Mouse (Mus musculus): ENCODE measurements at regions not wholly inside any gene's neighbourhood (a gene's known extent, or its start where the extent isn't known, plus 50 kb on each side); places are given as distances from the start of the nearest gene placed in this dataset.

- Histone ChIP-seq H3K9me3 (no peaks in the 10 kb centered on the region), H3K4me3 (replicated peaks) (no peak overlapping the region), H3K36me3 (no peaks in the 10 kb centered on the region), H3K4me1 (replicated peaks) (no peaks in the 10 kb centered on the region), H3K27me3 (no peaks in the 10 kb centered on the region), H3K9ac (replicated peaks) (no peak overlapping the region), H3K4me2 (replicated peaks) (no peak overlapping the region), H3K27ac (no peak overlapping the region)
- WGBS: 98% methylated on average over 3 of the region's 3 CpGs
- ATAC-seq: no peak
These were observed 123.8 kb upstream of the Atp2b1 start for GRCm38 (mm10) chr10:98790456-98790855.

- H3K9ac ChIP-seq (replicated peaks): no peak overlapping the region
- no peak overlapping the region for H3K27ac ChIP-seq
- H3K27me3 ChIP-seq: no peaks in the 10 kb centered on the region
- H3K4me2 ChIP-seq (replicated peaks): no peak overlapping the region
- WGBS: 91% methylated on average over 4 of the region's 4 CpGs
- no peaks in the 10 kb centered on the region for H3K4me1 ChIP-seq (replicated peaks)
- H3K9me3 ChIP-seq: no peaks in the 10 kb centered on the region
- ATAC-seq: no peak
- no peaks in the 10 kb centered on the region for H3K36me3 ChIP-seq
- no peak overlapping the region for H3K4me3 ChIP-seq (replicated peaks)
These were observed 122.0 kb upstream of the Atp2b1 start for GRCm38 (mm10) chr10:98792019-98792741.

- ATAC-seq: no peak
- Histone ChIP-seq H3K9me3 (no peaks in the 10 kb centered on the region), H3K4me1 (replicated peaks) (no peaks in the 10 kb centered on the region), H3K36me3 (no peaks in the 10 kb centered on the region), H3K27me3 (no peaks in the 10 kb centered on the region), H3K27ac (no peak overlapping the region), H3K4me3 (replicated peaks) (no peak overlapping the region), H3K4me2 (replicated peaks) (no peak overlapping the region), H3K9ac (replicated peaks) (no peak overlapping the region)
- WGBS: 93% methylated on average over 9 of the region's 9 CpGs
These were observed 120.2 kb upstream of the Atp2b1 start for GRCm38 (mm10) chr10:98793926-98794536.

GRCm38 (mm10) chr10:98796016-98796415, 118.2 kb upstream of the Atp2b1 start:
- Histone ChIP-seq H3K27ac (no peak overlapping the region), H3K4me2 (replicated peaks) (no peak overlapping the region), H3K36me3 (no peaks in the 10 kb centered on the region), H3K4me3 (replicated peaks) (no peak overlapping the region), H3K4me1 (replicated peaks) (no peaks in the 10 kb centered on the region), H3K9ac (replicated peaks) (no peak overlapping the region), H3K27me3 (no peaks in the 10 kb centered on the region), H3K9me3 (no peaks in the 10 kb centered on the region)
- no peak for ATAC-seq
- 95% methylated on average over 3 of the region's 3 CpGs for WGBS

- no peaks in the 10 kb centered on the region for H3K9me3 ChIP-seq
- ATAC-seq: no peak
- H3K27ac ChIP-seq: no peak overlapping the region
- H3K4me1 ChIP-seq (replicated peaks): no peaks in the 10 kb centered on the region
- no peak overlapping the region for H3K9ac ChIP-seq (replicated peaks)
- no peaks in the 10 kb centered on the region for H3K27me3 ChIP-seq
- no peak overlapping the region for H3K4me2 ChIP-seq (replicated peaks)
- no peak overlapping the region for H3K4me3 ChIP-seq (replicated peaks)
- H3K36me3 ChIP-seq: no peaks in the 10 kb centered on the region
- WGBS: 88% methylated on average over 6 of the region's 6 CpGs
These were observed 115.4 kb upstream of the Atp2b1 start for GRCm38 (mm10) chr10:98798634-98799415.

- H3K4me3 ChIP-seq (replicated peaks): no peak overlapping the region
- no peak overlapping the region for H3K4me2 ChIP-seq (replicated peaks)
- H3K4me1 ChIP-seq (replicated peaks): no peaks in the 10 kb centered on the region
- H3K36me3 ChIP-seq: no peaks in the 10 kb centered on the region
- ATAC-seq: no peak
- H3K9me3 ChIP-seq: no peaks in the 10 kb centered on the region
- no peak overlapping the region for H3K9ac ChIP-seq (replicated peaks)
- no peaks in the 10 kb centered on the region for H3K27me3 ChIP-seq
- H3K27ac ChIP-seq: no peak overlapping the region
- 77% methylated on average over 3 of the region's 3 CpGs for WGBS
These were observed 114.4 kb upstream of the Atp2b1 start for GRCm38 (mm10) chr10:98799830-98800229.

GRCm38 (mm10) chr10:98800949-98801348, 113.3 kb upstream of the Atp2b1 start:
- H3K9ac ChIP-seq (replicated peaks): no peak overlapping the region
- H3K4me2 ChIP-seq (replicated peaks): peak overlapping the region; percentile 12; the same call in 1 of the 2 replicates
- H3K36me3 ChIP-seq: no peaks in the 10 kb centered on the region
- 16% methylated on average over 8 of the region's 8 CpGs for WGBS
- H3K4me3 ChIP-seq (replicated peaks): no peak overlapping the region
- no peaks in the 10 kb centered on the region for H3K9me3 ChIP-seq
- H3K27ac ChIP-seq: no peak overlapping the region
- ATAC-seq: no peak
- no peaks in the 10 kb centered on the region for H3K4me1 ChIP-seq (replicated peaks)
- no peaks in the 10 kb centered on the region for H3K27me3 ChIP-seq

- H3K9me3 ChIP-seq: no peaks in the 10 kb centered on the region
- ATAC-seq: no peak
- H3K9ac ChIP-seq (replicated peaks): no peak overlapping the region
- H3K4me2 ChIP-seq (replicated peaks): no peak overlapping the region
- H3K27me3 ChIP-seq: no peaks in the 10 kb centered on the region
- no peak overlapping the region for H3K27ac ChIP-seq
- 94% methylated on average over 1 of the region's 1 CpGs for WGBS
- no peaks in the 10 kb centered on the region for H3K4me1 ChIP-seq (replicated peaks)
- no peaks in the 10 kb centered on the region for H3K36me3 ChIP-seq
- H3K4me3 ChIP-seq (replicated peaks): no peak overlapping the region
These were observed 109.2 kb upstream of the Atp2b1 start for GRCm38 (mm10) chr10:98805013-98805412.

- H3K9me3 ChIP-seq: no peaks in the 10 kb centered on the region
- no peak overlapping the region for H3K4me3 ChIP-seq (replicated peaks)
- H3K9ac ChIP-seq (replicated peaks): no peak overlapping the region
- H3K27ac ChIP-seq: no peak overlapping the region
- H3K4me2 ChIP-seq (replicated peaks): no peak overlapping the region
- no peaks in the 10 kb centered on the region for H3K27me3 ChIP-seq
- ATAC-seq: no peak
- no peaks in the 10 kb centered on the region for H3K36me3 ChIP-seq
- WGBS: 92% methylated on average over 19 of the region's 19 CpGs
- H3K4me1 ChIP-seq (replicated peaks): no peaks in the 10 kb centered on the region
These were observed 107.2 kb upstream of the Atp2b1 start for GRCm38 (mm10) chr10:98806798-98807535.

- no peak overlapping the region for H3K9ac ChIP-seq (replicated peaks)
- H3K9me3 ChIP-seq: no peaks in the 10 kb centered on the region
- WGBS: 78% methylated on average over 4 of the region's 4 CpGs
- no peaks in the 10 kb centered on the region for H3K4me1 ChIP-seq (replicated peaks)
- ATAC-seq: no peak
- no peaks in the 10 kb centered on the region for H3K36me3 ChIP-seq
- no peak overlapping the region for H3K4me3 ChIP-seq (replicated peaks)
- H3K27ac ChIP-seq: no peak overlapping the region
- no peaks in the 10 kb centered on the region for H3K27me3 ChIP-seq
- no peak overlapping the region for H3K4me2 ChIP-seq (replicated peaks)
These were observed 105.6 kb upstream of the Atp2b1 start for GRCm38 (mm10) chr10:98808644-98809043.

GRCm38 (mm10) chr10:98829051-98829450, 85.2 kb upstream of the Atp2b1 start:
- Histone ChIP-seq H3K4me3 (replicated peaks) (no peak overlapping the region), H3K9me3 (no peaks in the 10 kb centered on the region), H3K4me1 (replicated peaks) (no peaks in the 10 kb centered on the region), H3K27me3 (no peaks in the 10 kb centered on the region), H3K9ac (replicated peaks) (no peak overlapping the region), H3K4me2 (replicated peaks) (no peak overlapping the region), H3K36me3 (no peaks in the 10 kb centered on the region), H3K27ac (no peak overlapping the region)
- 95% methylated on average over 5 of the region's 5 CpGs for WGBS
- no peak for ATAC-seq

- no peak for ATAC-seq
- Histone ChIP-seq H3K9me3 (no peaks in the 10 kb centered on the region), H3K27ac (no peak overlapping the region), H3K4me1 (replicated peaks) (no peaks in the 10 kb centered on the region), H3K4me3 (replicated peaks) (no peak overlapping the region), H3K27me3 (no peaks in the 10 kb centered on the region), H3K36me3 (no peaks in the 10 kb centered on the region), H3K4me2 (replicated peaks) (no peak overlapping the region), H3K9ac (replicated peaks) (no peak overlapping the region)
- 94% methylated on average over 7 of the region's 7 CpGs for WGBS
These were observed 82.7 kb upstream of the Atp2b1 start for GRCm38 (mm10) chr10:98831488-98831887.

Data from midbrain, embryonic 13.5 days (tissue).